Mouse (Mus musculus) gastrocnemius, postnatal 25 days (tissue): ENCODE data around the gene 4931409K22Rik. TPM values are rescaled to one million over a fixed set of nuclear protein-coding genes. Genes with fewer than 3 reads are reported as not detected.

Experiments
- DNase-seq: peaks from one replicate; pipeline ENCODE4 v3.0.0; 2022
- total RNA-seq, 2 experiments: library from RNA; stranded (reverse); gene quantifications; 1 replicate in 1 of 2; 2 replicates in 1 of 2; pipeline ENCODE4 v1.2.3; 2021

The 4931409K22Rik gene
- total RNA-seq, 2 experiments from 2014 or later: not detected

DNA sequence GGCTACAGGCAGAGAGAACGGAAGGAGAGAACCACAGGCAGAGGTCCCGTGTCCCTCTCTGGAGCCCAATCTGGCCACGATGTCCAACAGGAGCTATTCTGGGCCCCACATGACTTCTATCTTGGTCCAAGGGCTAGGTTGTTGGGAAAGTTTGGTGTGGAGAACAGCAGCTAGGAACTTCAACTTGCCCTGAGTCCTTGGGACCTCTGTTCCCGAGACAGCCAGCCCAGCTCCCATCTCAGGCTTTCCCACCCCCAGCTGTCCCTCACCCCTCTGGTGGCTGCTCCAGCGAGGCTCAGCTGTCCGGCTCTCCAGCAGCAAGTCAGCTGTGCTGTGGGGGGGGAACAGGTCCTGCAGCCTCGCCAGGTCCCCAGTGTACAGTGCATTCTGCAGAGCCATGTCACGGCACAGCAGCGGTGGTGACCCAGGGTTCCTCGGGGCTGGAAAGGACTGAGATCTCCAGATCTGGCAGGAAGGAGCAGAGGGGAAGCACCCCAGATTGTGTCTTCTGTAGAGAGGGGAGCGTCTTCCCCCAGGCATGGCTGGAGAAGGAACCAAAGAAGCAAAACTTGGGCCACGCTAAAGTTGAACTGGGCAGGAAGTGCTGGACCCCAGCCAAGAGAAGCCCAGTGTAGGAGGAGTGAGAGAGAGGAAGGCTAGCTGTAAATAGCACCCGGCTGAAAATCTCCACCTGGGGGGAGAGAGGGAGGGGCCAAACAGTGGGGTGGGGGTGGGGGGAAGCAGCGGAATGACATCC, 16.0 kb downstream of the 4931409K22Rik start, which contains the start of gene Asb10:
Gene Asb10, minus strand, starts transcription at position 592 of the 757 bp plus-strand sequence.
- DNase-seq: peak; percentile 85

DNA sequence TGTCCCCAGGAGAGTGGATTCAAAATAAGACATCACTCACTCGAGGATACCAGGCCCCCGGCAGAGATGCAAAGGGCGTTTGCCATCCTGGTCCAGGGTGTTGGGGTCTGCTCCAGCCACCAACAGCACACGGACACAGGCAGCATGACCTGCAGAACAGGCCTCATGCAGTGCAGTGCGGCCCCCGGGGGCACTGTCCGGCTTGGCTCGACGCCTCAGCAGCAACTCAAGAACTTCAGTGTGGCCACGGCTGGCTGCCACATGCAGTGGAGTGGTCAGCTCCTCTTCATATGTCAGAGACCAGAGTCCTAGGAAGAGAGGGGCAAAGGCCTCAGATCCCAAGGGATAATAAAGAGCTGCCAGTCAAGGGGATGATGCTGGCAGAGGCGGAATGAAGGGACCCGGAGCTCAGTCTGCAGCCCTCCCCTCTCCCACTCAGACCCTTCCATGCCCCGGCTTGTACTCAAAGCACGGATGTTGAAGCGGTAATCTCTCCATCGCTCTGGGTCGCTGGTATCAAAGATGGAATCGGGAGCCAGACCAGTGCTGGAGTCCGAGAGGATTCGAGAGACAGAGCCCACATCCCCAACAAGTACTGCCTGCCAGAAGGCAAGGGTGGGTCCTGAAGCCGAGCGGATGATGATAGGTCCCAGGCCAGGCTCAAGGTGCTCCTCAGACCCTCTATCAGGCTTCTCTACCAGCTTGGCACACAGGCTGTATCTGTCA, 16.9 kb downstream of the 4931409K22Rik start:
- peak; percentile 21 for DNase-seq

DNA sequence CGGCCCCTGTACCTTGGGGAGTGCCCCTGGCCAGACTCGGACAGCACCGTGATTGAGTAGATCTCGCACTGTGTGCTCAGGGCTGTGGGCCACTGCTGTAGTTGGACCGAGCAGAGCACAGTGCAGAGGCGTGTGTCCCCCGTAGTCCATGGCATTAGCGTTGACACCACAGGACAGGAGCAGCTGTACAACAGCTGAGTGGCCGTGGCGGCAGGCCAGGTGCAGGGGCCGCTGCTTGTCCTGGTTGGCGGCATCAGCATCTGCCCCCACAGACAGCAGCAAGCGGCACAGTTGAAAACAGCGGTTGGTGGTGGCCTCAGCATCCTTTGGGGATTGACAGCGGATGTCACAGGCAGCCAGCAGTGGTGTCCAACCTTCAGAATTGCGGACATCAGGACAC, 19.0 kb downstream of the 4931409K22Rik start:
- peak; percentile 60 for DNase-seq

DNA sequence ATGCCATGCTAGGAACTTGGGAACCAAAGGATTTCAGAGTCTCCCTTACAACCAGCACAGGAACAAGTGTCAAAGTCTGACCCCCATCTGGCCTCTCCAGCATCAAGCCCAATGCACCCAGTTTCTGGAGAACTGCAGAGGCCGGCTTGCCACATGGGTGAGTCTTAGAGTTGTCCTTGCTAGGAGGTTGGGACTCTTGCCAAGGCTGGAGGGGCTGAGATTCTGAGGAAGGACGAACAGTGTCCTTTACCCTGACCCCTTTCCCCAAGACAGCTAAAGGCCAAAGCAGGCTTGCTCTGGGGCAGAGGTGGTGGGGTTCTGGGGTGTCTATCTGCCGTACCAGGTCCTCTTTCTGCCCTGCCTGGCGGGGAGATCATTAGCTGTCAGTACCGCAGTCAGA, 20.1 kb downstream of the 4931409K22Rik start:
- no peak for DNase-seq

DNA sequence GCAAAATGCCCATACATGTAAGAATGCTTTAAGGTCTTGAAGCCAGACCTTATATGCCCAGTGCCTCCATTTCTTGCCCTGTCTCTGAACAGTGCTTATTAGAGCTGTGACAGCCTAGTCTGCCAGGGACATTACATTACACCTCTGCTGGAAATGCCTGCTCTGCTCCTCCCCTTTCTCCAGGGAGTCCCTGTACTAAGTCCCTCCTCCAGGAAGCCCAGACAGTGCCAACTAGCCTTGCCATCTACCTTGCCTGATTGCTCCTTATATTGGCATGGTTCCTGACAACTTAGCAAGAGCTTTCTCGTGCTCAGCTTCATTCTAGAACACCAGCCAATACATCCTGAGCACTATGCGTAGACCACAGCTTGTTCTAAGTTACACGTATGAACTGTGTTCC, 20.9 kb downstream of the 4931409K22Rik start:
- DNase-seq: no peak

DNA sequence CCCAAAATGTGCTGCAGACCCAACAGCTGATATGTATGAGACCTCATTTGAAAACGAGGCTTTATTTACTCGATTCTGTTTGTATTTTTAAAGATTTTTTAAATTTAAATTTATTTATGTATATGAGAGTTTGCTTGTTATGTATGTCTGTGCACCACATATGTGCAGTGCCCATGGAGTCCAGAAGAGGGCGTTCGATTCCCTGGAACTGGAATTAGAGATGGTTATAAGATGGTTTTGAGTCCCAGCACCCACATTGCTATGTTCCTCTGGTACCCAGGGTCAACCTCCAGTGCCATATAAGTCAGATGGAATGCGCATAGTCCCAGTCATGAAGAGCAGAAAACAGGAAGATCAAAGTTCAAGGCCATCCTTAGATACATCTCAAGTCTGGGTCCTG, 22.3 kb downstream of the 4931409K22Rik start:
- no peak for DNase-seq

DNA sequence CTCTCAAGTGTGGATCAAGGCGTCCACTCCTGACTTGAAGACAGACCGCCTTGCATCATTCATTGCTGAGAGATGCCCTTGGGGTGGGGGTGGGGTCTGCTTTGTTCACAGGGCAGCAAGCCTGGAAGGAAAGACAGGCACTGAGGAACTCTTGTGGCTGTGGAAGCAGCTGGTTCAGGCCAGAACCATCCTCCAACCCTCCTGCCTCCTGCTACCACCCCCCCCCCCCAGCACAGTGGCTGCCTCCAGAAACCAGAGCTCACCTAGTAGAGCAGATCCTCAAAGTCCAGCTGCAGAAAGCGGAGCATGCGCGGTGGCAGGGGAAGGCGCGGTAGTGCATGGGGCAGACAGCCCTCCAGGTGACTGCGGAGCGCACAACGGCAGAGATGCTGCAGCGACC, 23.2 kb downstream of the 4931409K22Rik start:
- no peak for DNase-seq

DNA sequence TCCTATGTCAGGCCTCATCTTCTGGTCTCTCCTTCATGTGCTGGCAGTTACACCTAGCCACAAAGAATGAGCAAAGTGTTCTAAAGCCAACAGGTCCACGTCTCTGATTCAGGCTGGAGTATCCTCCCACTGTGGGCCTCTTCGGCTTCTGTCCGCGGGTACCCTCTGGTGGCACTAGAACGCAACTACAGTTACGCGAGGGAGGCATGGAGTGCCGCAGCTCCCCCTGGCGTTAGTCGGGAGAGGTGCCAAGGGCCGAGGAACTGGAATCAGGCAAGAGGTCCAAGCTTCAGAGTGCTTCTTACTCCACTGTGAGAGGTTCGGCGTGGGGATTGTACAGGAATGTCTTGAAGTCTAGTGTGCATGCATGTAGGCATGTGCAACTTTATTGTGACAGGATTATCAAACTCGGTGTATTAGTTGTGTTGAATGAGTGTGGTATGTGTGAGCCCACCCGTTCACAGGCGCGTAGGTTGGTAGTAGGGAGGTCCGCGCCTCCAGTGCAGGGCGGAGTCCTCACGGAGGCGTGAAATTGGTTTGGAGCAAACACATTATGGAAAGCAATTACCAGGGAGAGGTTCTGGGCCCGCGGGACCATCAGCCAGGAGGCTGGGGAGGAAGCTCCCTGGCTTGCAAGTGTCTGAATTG, 26.4 kb downstream of the 4931409K22Rik start:
- DNase-seq: peak; percentile 79

DNA sequence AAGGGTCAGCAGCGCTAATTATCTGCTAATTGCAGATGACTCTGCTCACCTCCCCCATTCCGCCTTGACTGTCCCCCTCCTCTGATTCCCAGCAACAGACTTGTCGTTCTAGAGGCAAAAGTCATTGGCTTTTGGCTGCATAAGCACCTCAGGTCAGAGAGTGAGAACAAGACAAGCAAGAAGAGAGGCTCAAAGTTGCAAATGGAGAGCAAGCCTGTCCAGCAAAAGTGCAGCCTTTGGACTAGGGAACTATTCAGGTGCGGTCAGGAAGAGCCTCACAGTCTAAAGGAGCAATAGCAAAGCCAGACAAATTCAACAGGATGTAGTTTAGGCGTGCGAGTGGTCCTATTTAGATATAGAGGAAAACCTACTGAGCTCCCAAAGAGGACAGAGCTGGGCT, 28.8 kb downstream of the 4931409K22Rik start:
- no peak for DNase-seq

DNA sequence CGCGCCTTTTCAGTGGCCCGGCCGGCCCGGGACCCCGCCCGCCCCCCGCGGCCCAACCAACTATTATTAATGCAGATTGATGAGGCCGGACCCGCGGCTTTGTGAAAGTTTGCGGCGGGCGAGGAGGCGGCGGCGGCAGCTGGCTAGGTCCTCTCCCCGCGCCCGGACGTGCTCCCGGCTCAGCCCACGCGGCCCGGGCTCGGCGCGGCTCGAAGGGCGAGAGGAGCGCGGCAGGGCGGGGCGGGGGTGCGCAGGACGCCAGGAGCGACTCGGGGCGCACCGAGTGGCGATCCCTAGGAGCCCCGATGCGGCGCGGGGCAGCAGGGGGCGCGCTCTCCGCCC, 29.7 kb downstream of the 4931409K22Rik start, which contains the start of gene Gbx1:
Gene Gbx1, minus strand, starts transcription at position 314 of the 342 bp plus-strand sequence.
- no peak for DNase-seq

DNA sequence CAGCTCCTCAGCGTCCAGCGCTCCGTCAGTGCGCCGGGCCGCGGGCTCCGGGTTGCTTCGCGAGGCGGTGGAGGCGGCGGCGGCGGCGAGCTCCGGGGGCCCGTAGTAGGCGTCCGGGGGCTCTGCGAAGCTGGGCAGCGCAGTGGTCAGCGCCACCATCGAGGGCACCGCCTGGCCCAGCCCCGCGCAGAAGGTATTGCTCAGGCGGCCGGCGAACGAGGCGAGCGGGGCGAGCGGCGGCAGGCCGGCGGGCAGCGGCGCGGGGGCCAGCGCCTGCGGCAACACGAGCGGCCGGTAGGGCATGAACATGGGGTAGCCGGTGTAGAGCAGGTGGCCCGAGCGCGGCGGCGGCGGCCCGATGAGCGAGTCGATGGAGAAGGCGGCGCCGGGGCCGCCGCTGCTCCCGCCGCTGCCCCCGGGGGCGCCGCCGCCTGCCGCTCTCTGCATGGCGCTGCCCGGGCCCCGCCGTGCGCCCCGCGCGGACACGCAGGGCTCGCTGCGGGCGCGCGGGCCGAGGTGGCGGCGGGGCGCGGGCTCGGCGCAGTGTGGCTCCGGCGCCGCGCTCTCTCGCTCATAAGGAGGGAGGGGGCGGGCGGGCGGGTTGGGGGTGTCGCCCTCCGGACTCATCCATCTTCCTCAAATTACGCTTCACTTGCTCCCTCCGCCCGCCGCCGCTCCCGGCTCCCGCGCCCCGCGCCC, 30.3 kb downstream of the 4931409K22Rik start:
- no peak for DNase-seq

DNA sequence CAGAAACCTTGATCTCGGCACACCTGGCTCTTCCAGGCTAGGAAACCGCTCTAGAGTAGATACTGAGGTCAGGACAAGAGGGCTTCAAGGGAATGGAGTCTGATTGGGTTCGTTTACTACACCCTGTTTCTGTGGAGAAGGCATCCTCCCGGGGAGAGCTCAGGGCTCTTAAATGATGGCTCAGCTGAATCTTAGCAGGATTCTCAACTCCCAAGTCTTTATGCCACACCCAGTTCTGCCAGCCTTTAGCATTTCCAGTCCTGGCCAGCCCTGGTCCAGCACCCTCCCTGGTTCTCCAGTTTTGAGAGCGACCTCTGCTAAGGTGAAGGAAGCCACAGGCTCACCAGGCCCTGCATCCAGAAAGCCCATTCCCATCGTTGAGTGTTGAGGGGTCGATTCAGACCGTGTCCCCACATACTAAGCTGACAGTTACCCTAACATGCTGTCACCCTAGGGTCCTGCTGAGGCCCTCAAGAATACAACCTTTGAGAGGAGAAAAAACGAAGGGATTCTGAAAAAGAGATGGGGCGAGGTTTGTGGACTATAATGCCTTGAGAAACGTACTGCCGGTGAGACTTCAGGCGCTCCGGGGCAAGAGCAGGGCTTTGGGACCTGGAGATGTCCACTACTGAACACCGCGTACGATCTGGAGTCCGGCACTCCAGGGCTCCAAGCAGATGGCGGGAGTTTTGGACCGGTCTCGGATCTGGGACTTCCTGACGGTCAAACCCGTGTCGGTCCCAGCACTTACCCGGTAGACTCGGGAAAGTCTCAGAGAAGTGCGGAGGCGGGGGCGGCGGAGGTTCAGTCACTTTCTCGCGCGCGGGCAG, 31.0 kb downstream of the 4931409K22Rik start:
- no peak for DNase-seq

DNA sequence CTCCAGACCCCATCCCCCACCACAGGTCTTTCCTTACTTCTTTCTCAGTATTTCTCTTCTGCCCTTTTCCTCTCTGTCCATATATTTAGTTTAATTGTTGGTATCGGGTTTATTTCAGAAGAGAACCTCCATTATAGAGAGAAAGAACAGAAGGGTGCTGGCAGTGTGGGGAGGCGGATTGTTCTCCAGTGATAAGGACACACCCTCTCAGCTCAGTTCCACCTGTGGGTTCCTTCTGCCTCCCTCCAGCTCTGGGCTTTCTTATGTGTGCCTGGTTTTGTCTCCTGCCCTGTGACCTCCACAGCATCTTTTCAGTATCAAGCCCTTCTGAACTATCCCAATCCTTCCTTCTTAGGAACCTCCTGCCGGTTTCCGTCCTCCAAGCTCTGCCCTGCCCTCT, 32.1 kb downstream of the 4931409K22Rik start:
- DNase-seq: no peak

DNA sequence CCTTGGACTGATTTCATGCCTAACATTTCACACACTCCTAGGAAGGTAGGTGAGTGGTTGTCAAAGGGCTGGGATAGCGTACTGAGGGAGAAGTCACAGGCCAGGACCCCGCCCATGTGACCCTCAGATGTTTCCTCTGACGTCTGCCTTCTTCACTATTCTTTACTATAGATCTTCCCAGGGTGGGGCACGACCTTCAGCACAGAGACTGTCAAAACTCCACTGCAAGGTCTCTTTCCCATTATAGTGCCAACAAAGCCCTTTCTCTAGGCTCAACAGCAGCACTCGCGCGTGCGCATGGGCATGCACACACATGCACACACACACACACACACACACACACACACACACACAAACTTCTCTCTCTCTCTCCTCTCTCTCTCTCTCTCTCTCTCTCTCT, 32.8 kb downstream of the 4931409K22Rik start:
- no peak for DNase-seq

DNA sequence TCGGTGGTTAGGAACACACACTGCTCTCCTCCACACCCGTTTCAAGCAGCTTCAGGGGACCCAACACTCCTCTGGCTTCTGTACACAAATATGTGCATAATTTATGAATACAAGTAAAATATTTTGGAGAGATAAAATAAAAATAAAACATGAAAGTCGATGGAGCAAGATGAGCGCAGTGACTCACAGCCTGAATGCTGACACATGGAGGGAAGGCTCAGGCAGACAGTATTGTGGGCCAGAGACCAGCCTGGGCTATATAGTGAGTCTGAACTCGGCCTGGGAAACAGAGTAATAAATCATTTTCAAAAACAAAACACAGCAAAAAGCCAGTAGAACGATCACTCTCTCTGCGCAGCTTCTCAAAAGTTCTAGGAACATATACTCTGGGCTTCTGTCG, 35.2 kb downstream of the 4931409K22Rik start:
- no peak for DNase-seq

DNA sequence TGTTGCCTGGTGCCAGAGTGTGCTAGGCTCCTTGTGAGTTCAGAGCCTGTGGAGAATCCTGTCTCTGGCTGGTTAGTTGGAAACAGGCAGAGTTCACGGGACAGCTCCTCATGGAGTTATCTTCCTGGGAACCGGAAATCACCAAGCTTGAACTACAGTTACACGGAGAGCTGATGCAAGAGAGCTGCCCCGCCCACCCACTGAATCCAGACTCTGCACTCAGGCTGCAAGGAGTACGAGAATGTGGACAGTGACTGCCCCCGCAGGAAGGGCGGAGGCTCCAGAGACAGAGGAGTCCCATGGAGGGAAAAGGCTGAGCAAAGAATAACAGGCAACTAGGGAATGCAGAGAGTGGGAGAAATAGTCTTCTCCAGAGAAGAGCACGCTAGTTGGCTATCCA, 44.3 kb downstream of the 4931409K22Rik start:
- DNase-seq: peak; percentile 46

DNA sequence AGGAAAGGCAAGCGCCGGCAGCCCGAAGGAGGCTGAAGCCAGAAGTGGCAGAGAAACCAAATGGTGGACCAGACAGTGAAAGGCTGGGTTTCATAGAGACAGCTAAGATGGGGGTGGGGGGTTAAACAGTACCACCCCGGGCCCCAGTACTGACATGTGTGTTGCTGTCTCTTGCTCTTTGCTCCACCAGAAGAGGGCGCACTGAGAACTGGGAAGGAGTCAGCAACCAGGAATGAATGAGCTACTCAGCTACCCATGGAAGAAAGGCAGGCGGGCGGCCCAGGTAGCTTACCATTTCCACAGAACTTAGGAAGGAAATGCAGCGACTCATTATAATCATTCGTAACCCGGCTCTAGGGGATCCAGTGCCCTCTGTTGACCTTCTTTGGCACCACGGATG, 46.0 kb downstream of the 4931409K22Rik start:
- DNase-seq: no peak

DNA sequence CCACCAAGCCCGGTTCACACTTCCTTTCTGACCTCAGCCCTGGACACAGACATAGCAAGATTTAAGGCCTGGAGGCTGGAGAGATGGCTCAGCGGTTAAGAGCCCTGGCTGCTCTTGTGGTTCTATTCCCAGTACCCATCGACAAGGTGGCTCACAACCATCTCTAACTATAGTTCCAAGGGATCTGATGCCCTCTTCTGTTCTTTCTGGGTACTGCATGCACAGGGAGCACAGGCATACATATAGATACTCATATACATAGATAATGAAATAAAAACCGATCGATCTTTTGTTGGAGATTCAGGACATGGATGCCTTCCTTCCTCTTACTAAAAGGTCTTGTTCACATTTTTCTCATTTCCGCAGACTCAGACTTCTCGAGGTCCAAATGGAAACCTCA, 48.2 kb downstream of the 4931409K22Rik start:
- DNase-seq: no peak

DNA sequence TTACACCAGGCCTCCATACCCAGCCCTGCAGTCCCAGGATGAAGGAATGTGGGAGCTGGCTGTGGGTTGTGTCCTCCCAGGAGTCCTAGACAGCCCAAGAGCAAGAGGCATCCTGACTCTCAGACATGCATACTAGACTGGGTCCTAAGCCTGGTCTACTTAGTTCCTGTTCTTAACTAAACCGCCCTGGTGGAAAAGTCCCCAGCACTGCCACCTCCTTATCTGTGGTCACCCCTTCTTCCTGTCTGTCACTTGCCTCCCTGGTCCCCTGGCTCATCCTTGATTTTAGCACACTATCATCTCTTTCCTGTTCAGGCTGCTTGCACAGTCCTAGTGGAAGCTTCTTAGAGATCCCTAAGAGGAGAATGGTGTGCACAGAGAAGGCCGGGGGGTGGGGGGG, 51.1 kb downstream of the 4931409K22Rik start:
- DNase-seq: no peak

DNA sequence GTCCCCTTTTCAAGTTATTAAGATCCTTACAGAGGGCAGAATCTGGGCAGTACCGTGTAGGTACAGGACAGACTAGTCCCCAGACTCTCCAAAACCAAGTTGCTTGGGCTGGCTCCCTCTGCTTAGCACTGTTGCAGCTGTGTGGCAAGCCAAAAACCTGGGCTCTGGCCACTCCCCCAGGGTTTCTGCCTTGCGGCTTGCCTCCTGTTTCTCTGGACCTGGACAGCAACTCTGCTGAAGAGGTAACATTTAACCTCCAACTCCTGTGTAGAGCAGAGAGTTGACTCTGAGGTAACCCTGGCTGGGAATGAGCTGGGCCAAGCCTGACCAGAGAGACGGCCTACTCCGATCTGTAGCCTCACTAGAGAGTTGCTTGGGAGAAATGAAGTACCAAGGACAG, 53.8 kb downstream of the 4931409K22Rik start:
- DNase-seq: no peak

DNA sequence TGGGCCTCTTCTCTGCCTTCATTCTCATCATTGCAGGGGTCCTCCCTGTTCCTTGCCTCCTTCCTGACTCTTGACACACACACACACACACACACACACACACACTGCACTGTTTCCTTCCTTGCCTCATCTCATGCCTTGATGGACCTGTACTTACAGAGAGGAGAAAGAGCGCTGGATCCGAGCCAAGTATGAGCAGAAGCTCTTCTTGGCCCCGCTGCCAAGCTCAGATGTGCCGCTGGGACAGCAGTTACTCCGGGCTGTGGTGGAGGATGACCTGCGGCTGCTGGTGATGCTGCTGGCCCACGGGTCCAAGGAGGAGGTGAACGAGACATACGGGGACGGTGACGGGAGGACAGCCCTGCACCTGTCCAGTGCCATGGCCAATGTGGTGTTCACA, 55.8 kb downstream of the 4931409K22Rik start:
- peak; percentile 8 for DNase-seq

DNA sequence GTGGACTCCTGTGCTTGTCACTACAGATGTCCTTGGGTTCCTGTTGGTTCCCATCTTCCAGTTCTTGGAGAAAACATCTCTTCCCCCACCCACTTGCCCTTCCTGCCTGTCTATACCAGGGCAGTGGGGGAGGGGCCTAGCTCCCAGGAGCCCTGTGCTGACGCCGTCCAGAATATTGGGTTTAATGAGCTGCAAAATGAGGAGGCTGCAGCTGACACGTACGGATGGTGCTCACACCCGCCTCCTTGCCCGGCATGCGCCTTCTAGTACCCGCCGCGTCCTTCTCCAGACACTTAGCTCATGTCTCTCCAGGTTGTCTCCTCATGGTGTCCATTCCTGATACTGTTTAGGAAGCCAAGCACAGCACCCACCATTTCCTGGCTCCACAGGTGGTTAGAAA, 57.5 kb downstream of the 4931409K22Rik start:
- DNase-seq: peak; percentile 3
